Mouse (Mus musculus): ENCODE results near the gene Brca1. TPM values are rescaled to one million over a fixed set of nuclear protein-coding genes. Genes with fewer than 3 reads are reported as not detected.

The Brca1 gene
- polyA plus RNA-seq, 1 experiment from 2014 or later = 10.2 TPM

- H3K36me3 ChIP-seq = peaks cover 19% of the 10 kb centered on the region
- no peak for ATAC-seq
- WGBS = 94% methylated on average over 10 of the region's 10 CpGs
Observed at GRCm38 (mm10) chr11:101525056-101525455, 26.7 kb downstream of the Brca1 start.

DNA sequence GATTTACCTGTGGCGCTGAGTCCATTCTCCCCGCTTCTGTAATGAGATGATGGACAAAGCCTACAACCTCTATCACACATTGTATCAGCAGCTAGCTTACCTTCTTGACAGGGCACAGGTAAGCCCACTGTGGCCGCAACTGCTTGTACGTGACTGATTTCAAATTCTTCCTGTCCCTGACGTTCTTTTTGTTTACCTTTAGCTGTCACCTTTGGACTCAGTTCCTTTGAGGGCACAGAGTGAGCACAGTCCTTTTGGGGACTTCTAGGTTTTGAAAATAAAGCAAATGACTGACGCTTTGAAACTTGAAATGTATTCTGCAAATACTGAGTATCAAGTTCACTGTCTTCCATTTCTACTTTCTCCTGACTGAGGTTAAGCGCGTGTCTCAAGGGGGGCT lies 27.3 kb downstream of the Brca1 start:
- Histone ChIP-seq H3K4me3 (replicated peaks) (no peak overlapping the region), H3K9ac (no peak overlapping the region), H3K4me2 (replicated peaks) (no peak overlapping the region), H3K36me3 (peaks cover 19% of the 10 kb centered on the region), H3K27ac (no peak overlapping the region), H3K27me3 (replicated peaks) (no peaks in the 10 kb centered on the region), H3K4me1 (replicated peaks) (no peaks in the 10 kb centered on the region), H3K9me3 (no peaks in the 10 kb centered on the region)
- no peak for ATAC-seq
- 79% methylated on average over 8 of the region's 8 CpGs for WGBS

More at GRCm38 (mm10) chr11:101525056-101525455, 26.7 kb downstream of the Brca1 start:
- Histone ChIP-seq H3K4me3 (replicated peaks) (no peak overlapping the region), H3K27me3 (replicated peaks) (no peaks in the 10 kb centered on the region), H3K4me1 (replicated peaks) (no peaks in the 10 kb centered on the region), H3K9ac (no peak overlapping the region), H3K9me3 (no peaks in the 10 kb centered on the region), H3K27ac (no peak overlapping the region), H3K4me2 (replicated peaks) (no peak overlapping the region)

DNA sequence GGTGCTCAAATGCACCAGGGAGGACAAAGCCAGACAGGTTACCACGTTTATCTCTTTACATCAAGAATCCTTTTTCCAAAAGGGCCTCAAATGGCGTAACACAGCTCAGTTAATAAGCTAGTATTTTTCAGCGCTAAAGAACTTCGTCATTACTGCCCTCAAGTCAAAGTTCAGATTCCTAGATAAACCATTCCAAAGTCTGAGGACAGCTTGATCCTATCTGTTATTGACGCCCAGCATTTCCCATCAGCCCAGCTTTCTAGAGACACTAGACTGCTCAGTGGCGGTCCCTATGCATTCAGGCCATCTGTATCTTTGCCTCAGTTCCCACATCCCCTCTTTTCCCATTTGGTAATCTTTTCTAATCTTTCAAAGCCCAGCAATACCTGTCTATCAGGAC lies 32.4 kb downstream of the Brca1 start:
- no peak overlapping the region for H3K4me3 ChIP-seq (replicated peaks)
- no peak overlapping the region for H3K27ac ChIP-seq
- no peaks in the 10 kb centered on the region for H3K9me3 ChIP-seq
- no peak overlapping the region for H3K9ac ChIP-seq
- WGBS = 77% methylated on average over 6 of the region's 6 CpGs
- H3K36me3 ChIP-seq = peaks cover 6% of the 10 kb centered on the region; the same call in 1 of the 2 replicates
- no peaks in the 10 kb centered on the region for H3K4me1 ChIP-seq (replicated peaks)
- no peak; the same call in 1 of the 2 replicates for ATAC-seq
- H3K27me3 ChIP-seq (replicated peaks) = no peaks in the 10 kb centered on the region
- H3K4me2 ChIP-seq (replicated peaks) = no peak overlapping the region

GRCm38 (mm10) chr11:101518937-101519336 lies 32.8 kb downstream of the Brca1 start:
- H3K4me1 ChIP-seq (replicated peaks) = no peaks in the 10 kb centered on the region
- no peak overlapping the region for H3K4me2 ChIP-seq (replicated peaks)
- no peaks in the 10 kb centered on the region for H3K9me3 ChIP-seq
- peaks cover 6% of the 10 kb centered on the region; the same call in 1 of the 2 replicates for H3K36me3 ChIP-seq
- H3K9ac ChIP-seq = no peak overlapping the region
- no peak for ATAC-seq
- no peak overlapping the region for H3K4me3 ChIP-seq (replicated peaks)
- 79% methylated on average over 5 of the region's 5 CpGs for WGBS
- H3K27ac ChIP-seq = no peak overlapping the region
- no peaks in the 10 kb centered on the region for H3K27me3 ChIP-seq (replicated peaks)

DNA sequence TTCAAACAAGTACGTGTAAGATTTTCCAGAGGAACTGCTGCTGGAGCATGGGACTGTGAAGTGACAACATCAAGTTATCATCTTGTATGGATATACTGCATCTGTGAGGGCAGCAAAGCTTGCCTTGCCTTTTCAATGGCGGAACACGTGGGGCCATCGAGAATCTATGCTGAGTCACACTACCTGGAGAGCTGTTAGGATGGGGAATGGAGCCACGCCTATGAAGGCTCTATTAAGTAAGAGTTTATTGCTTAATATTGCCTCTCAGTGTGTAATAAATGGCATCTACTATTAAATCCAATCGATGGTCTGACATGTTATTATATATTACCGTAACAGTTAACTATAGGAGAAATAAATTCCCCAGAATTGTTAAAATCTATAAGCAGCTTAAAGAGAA lies 44.7 kb downstream of the Brca1 start:
- H3K36me3 ChIP-seq = peaks cover 9% of the 10 kb centered on the region
- no peak overlapping the region for H3K9ac ChIP-seq
- H3K4me1 ChIP-seq (replicated peaks) = no peaks in the 10 kb centered on the region
- H3K27me3 ChIP-seq (replicated peaks) = no peaks in the 10 kb centered on the region
- ATAC-seq = peak; percentile 51; the same call in 1 of the 2 replicates
- 81% methylated on average over 7 of the region's 7 CpGs for WGBS
- H3K9me3 ChIP-seq = no peaks in the 10 kb centered on the region
- H3K4me3 ChIP-seq (replicated peaks) = no peak overlapping the region
- no peak overlapping the region for H3K4me2 ChIP-seq (replicated peaks)
- H3K27ac ChIP-seq = no peak overlapping the region

DNA sequence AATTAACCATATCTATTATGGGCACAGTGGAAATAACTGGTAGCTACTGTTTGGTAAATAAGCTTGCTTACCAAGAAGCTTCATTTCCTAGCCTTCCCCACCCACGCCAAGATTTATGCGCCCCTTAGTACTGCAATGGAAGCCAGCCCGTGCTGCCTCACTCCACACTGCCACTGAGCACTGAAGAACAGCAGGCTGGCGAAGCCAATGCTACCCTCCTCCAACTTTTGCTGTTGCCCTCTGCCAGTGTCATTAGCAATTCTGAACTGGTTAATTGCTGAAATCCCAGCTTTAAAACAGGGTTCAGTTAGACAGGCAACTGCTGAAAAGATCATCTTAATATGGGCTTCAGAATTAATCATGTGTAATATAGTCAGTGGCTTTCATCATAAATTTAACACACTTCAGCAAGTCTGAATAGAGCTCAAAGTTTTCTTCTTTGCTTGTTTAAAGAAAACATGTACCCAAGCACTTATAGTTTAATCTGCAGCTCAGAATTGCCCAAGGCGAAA lies 45.4 kb downstream of the Brca1 start:
- H3K4me2 ChIP-seq (replicated peaks) = no peak overlapping the region
- no peak for ATAC-seq
- H3K9ac ChIP-seq = no peak overlapping the region
- no peak overlapping the region for H3K27ac ChIP-seq
- no peaks in the 10 kb centered on the region for H3K4me1 ChIP-seq (replicated peaks)
- H3K4me3 ChIP-seq (replicated peaks) = no peak overlapping the region
- H3K36me3 ChIP-seq = peaks cover 9% of the 10 kb centered on the region
- 90% methylated on average over 5 of the region's 5 CpGs for WGBS
- H3K9me3 ChIP-seq = no peaks in the 10 kb centered on the region
- H3K27me3 ChIP-seq (replicated peaks) = no peaks in the 10 kb centered on the region

DNA sequence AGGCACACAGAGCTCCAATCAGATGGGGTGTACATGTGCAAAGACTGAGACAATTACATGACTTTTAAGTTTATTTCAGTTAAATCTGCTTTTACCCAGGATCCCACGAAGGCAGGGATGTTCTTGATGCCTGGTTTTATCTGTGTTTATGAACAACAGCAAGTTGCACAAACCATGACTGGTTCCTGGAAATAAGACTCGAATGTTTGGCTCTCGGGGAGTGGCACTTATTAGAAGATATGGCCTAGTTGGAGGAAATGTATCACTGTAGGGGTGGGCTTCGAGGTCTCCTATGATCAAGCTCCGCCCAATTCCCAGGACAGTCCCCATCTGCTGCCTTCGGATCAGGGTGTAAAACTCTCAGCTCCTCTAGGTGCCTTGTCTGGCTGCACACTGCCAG lies 65.6 kb downstream of the Brca1 start:
- ATAC-seq = no peak
- no peaks in the 10 kb centered on the region for H3K9me3 ChIP-seq
- H3K27ac ChIP-seq = 0 out of 2 replicates have a peak overlapping the region, but pooled peaks have one; percentile 27
- H3K4me1 ChIP-seq (replicated peaks) = 0 out of 2 replicates have a peak, but pooled peaks cover 9% of the 10 kb centered on the region
- H3K4me3 ChIP-seq (replicated peaks) = no peak overlapping the region
- H3K9ac ChIP-seq = no peak overlapping the region
- 43% methylated on average over 6 of the region's 6 CpGs for WGBS
- H3K27me3 ChIP-seq (replicated peaks) = no peaks in the 10 kb centered on the region
- no peak overlapping the region for H3K4me2 ChIP-seq (replicated peaks)
- 0 out of 2 replicates have a peak, but pooled peaks cover 3% of the 10 kb centered on the region for H3K36me3 ChIP-seq

DNA sequence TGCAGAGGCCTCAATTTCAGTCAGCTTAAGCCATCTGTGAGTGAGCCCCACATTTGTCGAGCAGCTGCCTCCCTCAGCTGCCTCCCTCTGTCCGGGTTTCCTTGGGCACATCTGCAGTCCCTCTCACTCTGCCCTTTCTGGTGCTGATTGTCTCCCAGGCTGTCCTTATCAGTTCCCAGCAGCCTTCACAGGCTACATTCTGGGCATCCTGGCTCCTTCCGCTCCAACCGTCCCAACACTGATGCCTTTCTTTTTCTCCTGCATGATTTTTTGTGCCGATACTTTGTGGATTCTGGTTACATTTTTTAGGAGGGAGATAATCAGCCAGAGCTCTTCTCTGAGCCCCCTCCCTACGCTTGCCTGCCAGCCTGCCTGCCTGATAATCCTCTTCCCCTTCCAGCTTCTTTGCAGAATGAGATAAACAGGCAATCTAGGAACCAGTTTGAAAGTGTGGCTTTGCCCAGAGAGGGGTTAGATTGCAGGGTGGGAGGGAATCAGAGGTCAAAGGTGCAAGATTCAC lies 66.2 kb downstream of the Brca1 start:
- no peak overlapping the region for H3K4me2 ChIP-seq (replicated peaks)
- no peak overlapping the region for H3K4me3 ChIP-seq (replicated peaks)
- no peaks in the 10 kb centered on the region for H3K9me3 ChIP-seq
- H3K27ac ChIP-seq = peak overlapping the region; percentile 27; the same call in 1 of the 2 replicates
- ATAC-seq = 0 out of 2 replicates have a peak, but pooled peaks have one; percentile 37
- no peaks in the 10 kb centered on the region for H3K27me3 ChIP-seq (replicated peaks)
- WGBS = 28% methylated on average over 6 of the region's 6 CpGs
- 0 out of 2 replicates have a peak, but pooled peaks cover 12% of the 10 kb centered on the region for H3K4me1 ChIP-seq (replicated peaks)
- 0 out of 2 replicates have a peak, but pooled peaks cover 3% of the 10 kb centered on the region for H3K36me3 ChIP-seq
- no peak overlapping the region; the same call in 1 of the 2 replicates for H3K9ac ChIP-seq

DNA sequence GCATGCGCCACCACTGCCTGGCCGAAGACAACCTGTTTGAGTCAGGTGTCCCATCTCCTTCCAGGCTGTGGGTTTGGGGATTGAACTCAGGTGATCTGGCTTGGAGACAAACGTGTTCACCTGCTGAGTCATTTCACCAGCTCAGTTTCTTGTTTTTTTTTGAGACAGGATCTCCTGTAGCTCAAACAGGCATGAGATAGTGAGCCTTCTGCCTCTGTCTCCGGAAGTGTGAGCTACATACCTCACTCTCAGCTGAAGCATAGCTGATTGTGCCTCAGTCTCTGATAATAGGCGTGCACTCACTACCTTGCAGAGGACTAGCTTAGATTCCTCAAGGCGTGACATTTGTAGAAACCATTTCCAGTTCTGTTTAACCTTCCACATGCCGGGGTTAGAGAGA lies 66.9 kb downstream of the Brca1 start:
- no peak overlapping the region for H3K4me2 ChIP-seq (replicated peaks)
- WGBS = 74% methylated on average over 7 of the region's 7 CpGs
- no peak overlapping the region for H3K9ac ChIP-seq
- H3K36me3 ChIP-seq = 0 out of 2 replicates have a peak, but pooled peaks cover 3% of the 10 kb centered on the region
- ATAC-seq = no peak
- H3K27ac ChIP-seq = no peak overlapping the region
- peaks cover 18% of the 10 kb centered on the region; the same call in 1 of the 2 replicates for H3K4me1 ChIP-seq (replicated peaks)
- H3K27me3 ChIP-seq (replicated peaks) = no peaks in the 10 kb centered on the region
- H3K4me3 ChIP-seq (replicated peaks) = no peak overlapping the region
- H3K9me3 ChIP-seq = no peaks in the 10 kb centered on the region

DNA sequence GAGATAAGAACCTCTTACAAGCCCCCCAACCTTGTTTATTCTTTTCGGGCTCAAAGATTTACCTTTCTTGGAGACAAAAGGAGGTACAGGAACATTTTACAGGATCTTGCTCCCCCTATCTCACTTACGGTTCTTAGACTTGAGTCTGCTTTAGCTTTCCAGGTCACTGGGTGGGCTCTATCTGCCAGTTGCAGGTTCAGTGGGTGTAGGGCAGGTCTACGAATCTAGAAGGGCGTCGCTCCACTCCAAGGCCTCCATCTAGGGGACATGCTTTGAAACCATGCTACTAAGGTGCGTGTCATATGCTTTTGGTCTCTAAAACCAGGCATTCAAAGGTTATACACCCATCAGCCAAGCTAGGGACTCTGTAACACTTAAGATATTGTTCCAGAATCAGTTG lies 67.5 kb downstream of the Brca1 start:
- no peak overlapping the region for H3K4me3 ChIP-seq (replicated peaks)
- no peak overlapping the region for H3K9ac ChIP-seq
- no peak overlapping the region for H3K4me2 ChIP-seq (replicated peaks)
- WGBS = 63% methylated on average over 6 of the region's 6 CpGs
- no peak for ATAC-seq
- no peaks in the 10 kb centered on the region for H3K9me3 ChIP-seq
- no peaks in the 10 kb centered on the region for H3K36me3 ChIP-seq
- H3K27ac ChIP-seq = 0 out of 2 replicates have a peak overlapping the region, but pooled peaks have one; percentile 2
- H3K27me3 ChIP-seq (replicated peaks) = no peaks in the 10 kb centered on the region
- peaks cover 24% of the 10 kb centered on the region for H3K4me1 ChIP-seq (replicated peaks)

GRCm38 (mm10) chr11:101483804-101484203 lies 68.0 kb downstream of the Brca1 start:
- Histone ChIP-seq H3K9me3 (no peaks in the 10 kb centered on the region), H3K4me2 (replicated peaks) (no peak overlapping the region), H3K27me3 (replicated peaks) (no peaks in the 10 kb centered on the region), H3K27ac (no peak overlapping the region), H3K4me3 (replicated peaks) (no peak overlapping the region), H3K4me1 (replicated peaks) (peaks cover 28% of the 10 kb centered on the region), H3K36me3 (no peaks in the 10 kb centered on the region), H3K9ac (no peak overlapping the region)
- WGBS = 30% methylated on average over 3 of the region's 3 CpGs
- ATAC-seq = no peak

- Histone ChIP-seq H3K27ac (peak overlapping the region; percentile 54), H3K4me1 (replicated peaks) (peaks cover 29% of the 10 kb centered on the region)
- ATAC-seq = peak; percentile 75
Observed at GRCm38 (mm10) chr11:101480912-101481311, 70.8 kb downstream of the Brca1 start.

DNA sequence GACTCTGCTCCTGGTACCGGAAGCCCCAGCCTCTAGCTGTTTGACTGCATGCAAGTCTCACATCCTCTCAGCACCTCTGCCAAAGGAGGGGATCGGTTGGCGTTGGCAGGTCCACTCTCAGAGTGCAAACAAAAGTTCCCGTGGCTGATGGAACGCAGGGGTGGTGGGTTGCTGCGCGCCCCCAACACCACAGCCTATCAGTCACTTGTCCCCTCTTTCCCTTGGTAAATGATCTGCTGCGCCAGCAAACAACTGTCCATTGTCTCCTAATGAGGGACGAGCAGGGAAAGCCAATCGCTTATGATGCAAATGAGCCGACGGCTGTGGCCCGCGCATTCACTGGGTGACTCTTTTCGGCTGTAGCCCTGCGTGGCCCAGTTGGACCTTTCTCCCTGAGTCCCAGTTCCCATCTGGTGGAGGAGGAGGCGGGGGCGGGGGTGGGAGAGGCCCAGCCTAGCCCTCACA lies 72.6 kb downstream of the Brca1 start:
- Histone ChIP-seq H3K36me3 (no peaks in the 10 kb centered on the region), H3K4me2 (replicated peaks) (peak overlapping the region; percentile 30), H3K9ac (peak overlapping the region; percentile 15; the same call in 1 of the 2 replicates), H3K9me3 (no peaks in the 10 kb centered on the region), H3K4me1 (replicated peaks) (peaks cover 19% of the 10 kb centered on the region), H3K4me3 (replicated peaks) (peak overlapping the region; percentile 3; the same call in 1 of the 2 replicates), H3K27me3 (replicated peaks) (no peaks in the 10 kb centered on the region), H3K27ac (no peak overlapping the region)
- WGBS = 10% methylated on average over 18 of the region's 18 CpGs
- no peak for ATAC-seq

More at GRCm38 (mm10) chr11:101480912-101481311, 70.8 kb downstream of the Brca1 start:
- WGBS = 11% methylated on average over 6 of the region's 6 CpGs
- Histone ChIP-seq H3K27me3 (replicated peaks) (no peaks in the 10 kb centered on the region), H3K4me3 (replicated peaks) (no peak overlapping the region), H3K36me3 (no peaks in the 10 kb centered on the region), H3K4me2 (replicated peaks) (no peak overlapping the region; the same call in 1 of the 2 replicates), H3K9me3 (no peaks in the 10 kb centered on the region), H3K9ac (no peak overlapping the region)

Measured in intestine, embryonic 15.5 days (tissue).